In genomic region chr1:184999780-185000599, GRCm38 (mm10) we compare ENCODE assay signal across 8 mouse cellular contexts. TPM values are rescaled to one million over a fixed set of nuclear protein-coding genes. Genes with fewer than 3 reads are reported as not detected.
A peak's percentile ranks its signal among the peaks of the same experiment; 100 is the strongest.
DNase-seq lines count a peak whose midpoint lies in the region; ATAC-seq lines count a peak whose summit lies in the region.

No protein-coding gene starts in this region.

- H3K27ac ChIP-seq in forebrain, embryonic 16.5 days (ENCODE audit: low read length): peak overlapping the region; percentile 94
- H3K27ac ChIP-seq in hindbrain, embryonic 12.5 days: peak overlapping the region; percentile 91
- H3K27ac ChIP-seq in midbrain, embryonic 12.5 days (replicated peaks): peak overlapping the region; percentile 78
- no peak overlapping the region; the same call in 1 of the 2 replicates for H3K27ac ChIP-seq in stomach, embryonic 15.5 days

- H3K9ac ChIP-seq in forebrain, embryonic 16.5 days (replicated peaks; ENCODE audit: low read depth, low read length): peak overlapping the region; percentile 99
- peak overlapping the region; percentile 96 for H3K9ac ChIP-seq in hindbrain, embryonic 12.5 days
- H3K9ac ChIP-seq in midbrain, embryonic 12.5 days (replicated peaks): peak overlapping the region; percentile 97
- peak overlapping the region; percentile 71 for H3K9ac ChIP-seq in stomach, embryonic 15.5 days

- H3K4me1 ChIP-seq in forebrain, embryonic 16.5 days (replicated peaks; ENCODE audit: control insufficient read depth, insufficient read depth, low read length): peaks cover 21% of the 10 kb centered on the region
- H3K4me1 ChIP-seq in hindbrain, embryonic 12.5 days: peaks cover 23% of the 10 kb centered on the region
- peaks cover 31% of the 10 kb centered on the region for H3K4me1 ChIP-seq in midbrain, embryonic 12.5 days
- H3K4me1 ChIP-seq in stomach, embryonic 15.5 days: peaks cover 11% of the 10 kb centered on the region; the same call in 1 of the 2 replicates

- peak; percentile 57 for DNase-seq in R1 (ENCODE audit: low read depth, low spot score)
- peak; percentile 75 to 77 for DNase-seq in cerebellum, adult 18-20 months
- DNase-seq in left cerebral cortex, postnatal 10 days (ENCODE audit: extremely low spot score in 1 of 2, low spot score in 2 of 2): peak; percentile 62 to 82
- DNase-seq in thymus, postnatal 36 days: no peak

- ATAC-seq in forebrain, embryonic 16.5 days: peak; percentile 82
- ATAC-seq in hindbrain, embryonic 12.5 days (ENCODE audit: low FRiP score): peak; percentile 72
- peak; percentile 84 for ATAC-seq in midbrain, embryonic 12.5 days (ENCODE audit: low FRiP score, low read depth)
- ATAC-seq in stomach, embryonic 15.5 days (ENCODE audit: insufficient read depth, low FRiP score, low read depth): peak; percentile 34

- H3K27me3 ChIP-seq in forebrain, embryonic 16.5 days (replicated peaks; ENCODE audit: control insufficient read depth, insufficient read depth, low read length): no peaks in the 10 kb centered on the region
- H3K27me3 ChIP-seq in hindbrain, embryonic 12.5 days: no peaks in the 10 kb centered on the region
- H3K27me3 ChIP-seq in midbrain, embryonic 12.5 days: peaks cover 5% of the 10 kb centered on the region; the same call in 1 of the 2 replicates
- no peaks in the 10 kb centered on the region for H3K27me3 ChIP-seq in stomach, embryonic 15.5 days (replicated peaks)

- H3K9me3 ChIP-seq in forebrain, embryonic 16.5 days (ENCODE audit: control insufficient read depth, low read length): no peaks in the 10 kb centered on the region
- no peaks in the 10 kb centered on the region for H3K9me3 ChIP-seq in hindbrain, embryonic 12.5 days (replicated peaks)
- no peaks in the 10 kb centered on the region for H3K9me3 ChIP-seq in midbrain, embryonic 12.5 days
- no peaks in the 10 kb centered on the region for H3K9me3 ChIP-seq in stomach, embryonic 15.5 days

- WGBS in forebrain, embryonic 16.5 days: 1% methylated on average over 51 of the region's 65 CpGs
- WGBS in hindbrain, embryonic 12.5 days: 1% methylated on average over 42 of the region's 65 CpGs
- 1% methylated on average over 33 of the region's 65 CpGs for WGBS in midbrain, embryonic 12.5 days
- WGBS in stomach, embryonic 15.5 days: 2% methylated on average over 40 of the region's 65 CpGs

- H3K36me3 ChIP-seq in forebrain, embryonic 16.5 days (ENCODE audit: control insufficient read depth, insufficient read depth): no peaks in the 10 kb centered on the region
- H3K36me3 ChIP-seq in hindbrain, embryonic 12.5 days: no peaks in the 10 kb centered on the region
- no peaks in the 10 kb centered on the region for H3K36me3 ChIP-seq in midbrain, embryonic 12.5 days
- H3K36me3 ChIP-seq in stomach, embryonic 15.5 days: no peaks in the 10 kb centered on the region

- peak overlapping the region; percentile 75 for H3K4me2 ChIP-seq in forebrain, embryonic 16.5 days (ENCODE audit: low read length)
- H3K4me2 ChIP-seq in hindbrain, embryonic 12.5 days (replicated peaks): peak overlapping the region; percentile 57
- peak overlapping the region; percentile 79 for H3K4me2 ChIP-seq in midbrain, embryonic 12.5 days (replicated peaks)
- H3K4me2 ChIP-seq in stomach, embryonic 15.5 days: peak overlapping the region; percentile 88

- peak overlapping the region; percentile 84 for H3K4me3 ChIP-seq in forebrain, embryonic 16.5 days (replicated peaks; ENCODE audit: low read length)
- H3K4me3 ChIP-seq in hindbrain, embryonic 12.5 days: peak overlapping the region; percentile 72
- peak overlapping the region; percentile 92 for H3K4me3 ChIP-seq in midbrain, embryonic 12.5 days
- H3K4me3 ChIP-seq in stomach, embryonic 15.5 days (replicated peaks): peak overlapping the region; percentile 72

- intact Hi-C loops in left cerebral cortex, postnatal 10 days (cut with DNase I): loop anchor here (5.0 to 10.0 kb wide), 2 partner anchors 152 to 185 kb away; no protein-coding TSS in a partner anchor

RNA-seq across cellular contexts. Expression of gene Mark1, which starts 0.6 kb away (rescaled TPM):
- 12.9 and 15.0 TPM in 2 replicates for polyA plus RNA-seq in forebrain, embryonic 16.5 days (2015; fragmentation: Nextera tagmentation; extraction: Ambion mirVana)
- polyA plus RNA-seq in hindbrain, embryonic 12.5 days (2016; fragmentation: Nextera tagmentation; extraction: Ambion mirVana): 7.5 and 8.7 TPM in 2 replicates
- 100 to 1,000 TPM; 104 TPM for total RNA-seq in left cerebral cortex, postnatal 10 days (2021)
- polyA plus RNA-seq in midbrain, embryonic 12.5 days (2016; fragmentation: Nextera tagmentation; extraction: Ambion mirVana): 7.4 and 7.9 TPM in 2 replicates
- polyA plus RNA-seq in stomach, embryonic 15.5 days (2015; fragmentation: Nextera tagmentation; extraction: Ambion mirVana): 2.5 and 2.8 TPM in 2 replicates

Comparison
In these comparisons a context has a peak if more than half of its experiments do, and no peak if none do; other contexts are left out.
1. DNase-seq: peak in R1 (single experiment), cerebellum, adult 18-20 months (2 of 2) and left cerebral cortex, postnatal 10 days (2 of 2); none in thymus, postnatal 36 days (0 of 2).
2. ATAC-seq: peak in every context shown above with its lines; median percentile 84 in midbrain, embryonic 12.5 days; 82 in forebrain, embryonic 16.5 days; 72 in hindbrain, embryonic 12.5 days; 34 in stomach, embryonic 15.5 days.
3. Peak in every context shown above with its lines, with median percentiles within 50 percentile points of each other: H3K4me2 ChIP-seq, H3K4me3 ChIP-seq and H3K9ac ChIP-seq.